Mouse (Mus musculus) adrenal gland, postnatal 25 days (tissue): ENCODE data around the gene Tnrc6a. TPM values are rescaled to one million over a fixed set of nuclear protein-coding genes. Genes with fewer than 3 reads are reported as not detected.

Source experiments
- DNase-seq: peaks from one replicate; pipeline ENCODE4 v3.0.0; 2021; ENCODE audit warnings: mixed read lengths
- total RNA-seq: library from RNA; stranded (reverse); gene quantifications from 2 replicates; pipeline ENCODE4 v1.2.3, GENCODE M21; 2021

The Tnrc6a gene
- total RNA-seq, 1 experiment from 2014 or later: 64.5 TPM

GRCm38 (mm10) chr7:123238621-123239020 is 114.9 kb downstream of the Tnrc6a start:
- DNase-seq: no peak

GRCm38 (mm10) chr7:123240064-123240463 is 116.4 kb downstream of the Tnrc6a start:
- DNase-seq: no peak

- DNase-seq: no peak
These were observed 118.6 kb downstream of the Tnrc6a start for GRCm38 (mm10) chr7:123242241-123242640.

DNA sequence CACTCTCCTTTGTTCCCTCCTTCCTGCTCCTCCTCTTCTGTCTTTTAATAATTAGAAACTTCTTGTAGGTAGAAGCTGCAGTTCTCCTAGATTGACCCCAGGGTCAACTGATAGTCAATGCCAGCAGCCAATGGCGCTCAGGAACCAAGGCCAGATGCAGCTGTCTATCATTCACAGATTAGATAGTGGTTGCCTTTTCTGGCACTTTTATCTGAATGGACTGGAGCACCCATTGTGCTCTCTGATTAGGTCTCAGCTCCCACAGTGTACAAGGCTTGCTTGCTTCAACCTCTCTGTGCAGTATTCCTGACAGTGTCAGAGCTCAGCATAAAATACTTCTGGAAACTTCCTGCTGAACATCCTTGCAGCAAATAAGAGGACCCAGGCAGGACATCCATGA is 121.1 kb downstream of the Tnrc6a start:
- no peak for DNase-seq

Other genes with a start within 250 kb of the Tnrc6a start
- gene Rbbp6, start 158.2 kb upstream of the Tnrc6a start, total RNA-seq: 63.4 and 65.4 TPM in 2 replicates
- not detected in 2 replicates for gene Slc5a11, start 90.9 kb downstream of the Tnrc6a start, total RNA-seq
- gene Lcmt1, start 245.9 kb downstream of the Tnrc6a start, total RNA-seq: 20.9 and 34.2 TPM in 2 replicates
- 70.8 and 76.6 TPM in 2 replicates for gene Arhgap17, start 246.0 kb downstream of the Tnrc6a start, total RNA-seq